Mouse (Mus musculus): Measurements from ENCODE around the gene Stt3b. TPM values are rescaled to one million over a fixed set of nuclear protein-coding genes. Genes with fewer than 3 reads are reported as not detected.
A peak's percentile ranks its signal among the peaks of the same experiment; 100 is the strongest.

Gene Stt3b
- polyA plus RNA-seq (2014; fragmentation: Nextera tagmentation; extraction: Ambion mirVana) = 126 and 128 TPM in 2 replicates

DNA sequence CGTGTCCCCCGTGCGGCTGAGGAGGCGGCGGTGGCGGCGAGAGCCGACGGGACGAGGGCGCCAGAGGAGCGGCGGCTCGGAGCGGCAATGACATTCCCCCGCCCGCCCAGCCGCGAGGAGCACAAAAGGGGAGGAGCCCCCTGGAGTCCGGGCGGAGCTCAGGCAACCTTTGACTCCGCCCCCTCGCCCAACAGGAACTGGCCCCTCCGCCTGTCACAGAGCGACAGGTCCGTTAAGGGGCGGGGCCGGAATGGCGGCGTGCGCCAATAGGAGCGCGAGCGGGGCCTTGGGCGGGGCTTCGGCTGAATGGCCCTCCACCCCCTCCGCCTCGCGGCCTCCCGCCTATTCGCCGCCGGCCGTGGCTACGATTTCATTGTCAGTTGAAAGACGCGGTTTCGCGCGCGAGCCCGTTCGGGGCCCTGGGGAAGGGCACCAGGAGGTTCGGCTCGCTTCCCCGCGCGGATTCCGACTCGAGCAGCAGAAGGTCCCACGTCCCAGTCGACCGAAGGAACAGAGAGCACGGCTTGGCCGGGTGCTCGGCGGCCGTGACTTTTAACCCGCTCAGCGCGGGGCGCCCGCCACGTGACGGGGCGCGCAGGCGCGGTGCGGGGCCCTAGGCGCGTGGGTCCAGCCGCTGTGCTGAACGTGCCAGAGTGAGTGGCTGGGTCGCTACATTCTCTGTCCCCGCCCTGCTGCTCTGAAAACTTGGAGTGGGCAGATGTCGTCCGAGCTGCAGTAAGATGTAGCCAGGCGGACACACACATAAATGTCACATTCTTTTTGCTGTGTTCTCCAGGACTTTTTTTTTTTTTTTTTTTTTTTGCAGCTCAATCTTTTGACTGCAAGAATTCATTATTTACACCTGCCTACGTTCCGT lies at the start of gene Stt3b:
Stt3b (minus strand) TSS at position 76 of the 877 bp plus-strand sequence.
- DNase-seq (peak; percentile 100), ATAC-seq (ENCODE audit: insufficient read depth) (peak; percentile 92)
- no peaks in the 10 kb centered on the region for H3K36me3 ChIP-seq (ENCODE audit: insufficient read depth)
- peak; percentile 32 for TF ChIP-seq CTCF (IDR thresholded peaks at IDR 0.05; ENCODE audit: low read depth)
- H3K9ac ChIP-seq = peak within 1 kb of the TSS; percentile 98
- H3K27me3 ChIP-seq (ENCODE audit: insufficient read depth, low read length) = no peaks in the 10 kb centered on the region
- H3K27ac ChIP-seq (ENCODE audit: low read depth) = peak within 1 kb of the TSS; percentile 98
- WGBS = under 1% methylated on average over 91 of the region's 91 CpGs
- H3K4me2 ChIP-seq = peak within 1 kb of the TSS; percentile 77
- peak within 1 kb of the TSS; percentile 98 for H3K4me3 ChIP-seq (ENCODE audit: low read depth, low read length)
- peaks cover 9% of the 10 kb centered on the region for H3K4me1 ChIP-seq (ENCODE audit: insufficient read depth)
- H3K9me3 ChIP-seq (ENCODE audit: low read depth, low read length) = no peaks in the 10 kb centered on the region

GRCm38 (mm10) chr9:115358421-115358820 lies 48.2 kb upstream of the Stt3b start:
- 87% methylated on average over 2 of the region's 2 CpGs for WGBS
- no peak overlapping the region for H3K4me3 ChIP-seq (ENCODE audit: low read depth, low read length)
- no peaks in the 10 kb centered on the region for H3K27me3 ChIP-seq (ENCODE audit: insufficient read depth, low read length)
- H3K4me1 ChIP-seq (ENCODE audit: insufficient read depth) = peaks cover 3% of the 10 kb centered on the region; the same call in 1 of the 2 replicates
- no peaks in the 10 kb centered on the region for H3K9me3 ChIP-seq (ENCODE audit: low read depth, low read length)
- no peak overlapping the region for H3K4me2 ChIP-seq
- H3K9ac ChIP-seq = no peak overlapping the region
- H3K36me3 ChIP-seq (ENCODE audit: insufficient read depth) = no peaks in the 10 kb centered on the region
- ATAC-seq (ENCODE audit: insufficient read depth) = no peak
- no peak for DNase-seq
- no peak for TF ChIP-seq CTCF (IDR thresholded peaks at IDR 0.05; ENCODE audit: low read depth)
- no peak overlapping the region for H3K27ac ChIP-seq (ENCODE audit: low read depth)

DNA sequence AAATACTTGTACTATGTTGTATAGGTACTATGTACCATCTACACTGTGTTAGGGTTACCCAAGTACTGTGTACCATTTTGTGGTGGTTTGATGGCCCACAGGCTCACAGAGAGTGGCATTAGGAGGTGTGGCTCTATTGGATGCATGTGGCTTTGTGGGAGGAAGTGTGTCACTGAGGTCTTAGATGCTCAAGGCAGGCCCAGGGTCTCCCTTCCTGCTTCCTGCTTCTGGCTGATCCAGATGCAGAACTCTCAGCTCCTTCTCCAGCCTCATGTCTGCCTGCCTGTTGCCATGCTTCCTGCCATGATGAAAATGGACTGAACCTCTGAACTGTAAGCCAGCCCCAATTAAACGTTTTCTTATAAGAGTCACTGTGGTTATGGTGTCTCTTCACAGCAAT lies 47.8 kb upstream of the Stt3b start:
- Histone ChIP-seq H3K9me3 (ENCODE audit: low read depth, low read length) (no peaks in the 10 kb centered on the region), H3K27me3 (ENCODE audit: insufficient read depth, low read length) (no peaks in the 10 kb centered on the region), H3K36me3 (ENCODE audit: insufficient read depth) (no peaks in the 10 kb centered on the region), H3K4me1 (ENCODE audit: insufficient read depth) (peaks cover 3% of the 10 kb centered on the region; the same call in 1 of the 2 replicates), H3K4me3 (ENCODE audit: low read depth, low read length) (no peak overlapping the region), H3K4me2 (no peak overlapping the region), H3K9ac (no peak overlapping the region), H3K27ac (ENCODE audit: low read depth) (no peak overlapping the region)
- TF ChIP-seq CTCF (IDR thresholded peaks at IDR 0.05; ENCODE audit: low read depth) = no peak
- WGBS = 88% methylated on average over 1 of the region's 1 CpGs
- ATAC-seq (ENCODE audit: insufficient read depth) (no peak), DNase-seq (no peak)

GRCm38 (mm10) chr9:115356731-115357458 lies 46.7 kb upstream of the Stt3b start:
- Histone ChIP-seq H3K27ac (ENCODE audit: low read depth) (peak overlapping the region; percentile 55; the same call in 1 of the 2 replicates), H3K4me3 (ENCODE audit: low read depth, low read length) (no peak overlapping the region), H3K36me3 (ENCODE audit: insufficient read depth) (no peaks in the 10 kb centered on the region), H3K27me3 (ENCODE audit: insufficient read depth, low read length) (no peaks in the 10 kb centered on the region), H3K4me1 (ENCODE audit: insufficient read depth) (peaks cover 3% of the 10 kb centered on the region; the same call in 1 of the 2 replicates), H3K9ac (no peak overlapping the region), H3K4me2 (peak overlapping the region; percentile 16), H3K9me3 (ENCODE audit: low read depth, low read length) (no peaks in the 10 kb centered on the region)
- 38% methylated on average over 19 of the region's 19 CpGs for WGBS
- ATAC-seq (ENCODE audit: insufficient read depth) (peak; percentile 86), DNase-seq (peak; percentile 66)
- TF ChIP-seq CTCF (IDR thresholded peaks at IDR 0.05; ENCODE audit: low read depth) = no peak

- no peaks in the 10 kb centered on the region for H3K27me3 ChIP-seq (ENCODE audit: insufficient read depth, low read length)
- H3K4me2 ChIP-seq = no peak overlapping the region; the same call in 1 of the 2 replicates
- H3K36me3 ChIP-seq (ENCODE audit: insufficient read depth) = no peaks in the 10 kb centered on the region
- peaks cover 3% of the 10 kb centered on the region; the same call in 1 of the 2 replicates for H3K4me1 ChIP-seq (ENCODE audit: insufficient read depth)
- no peak overlapping the region for H3K27ac ChIP-seq (ENCODE audit: low read depth)
- no peak overlapping the region for H3K4me3 ChIP-seq (ENCODE audit: low read depth, low read length)
- ATAC-seq (ENCODE audit: insufficient read depth) = peak; percentile 39; the same call in 1 of the 2 replicates
- DNase-seq = peak; percentile 37
- no peak overlapping the region for H3K9ac ChIP-seq
- no peaks in the 10 kb centered on the region for H3K9me3 ChIP-seq (ENCODE audit: low read depth, low read length)
- 25% methylated on average over 5 of the region's 5 CpGs for WGBS
- TF ChIP-seq CTCF (IDR thresholded peaks at IDR 0.05; ENCODE audit: low read depth) = no peak
Observed at GRCm38 (mm10) chr9:115355972-115356371, 45.8 kb upstream of the Stt3b start.

DNA sequence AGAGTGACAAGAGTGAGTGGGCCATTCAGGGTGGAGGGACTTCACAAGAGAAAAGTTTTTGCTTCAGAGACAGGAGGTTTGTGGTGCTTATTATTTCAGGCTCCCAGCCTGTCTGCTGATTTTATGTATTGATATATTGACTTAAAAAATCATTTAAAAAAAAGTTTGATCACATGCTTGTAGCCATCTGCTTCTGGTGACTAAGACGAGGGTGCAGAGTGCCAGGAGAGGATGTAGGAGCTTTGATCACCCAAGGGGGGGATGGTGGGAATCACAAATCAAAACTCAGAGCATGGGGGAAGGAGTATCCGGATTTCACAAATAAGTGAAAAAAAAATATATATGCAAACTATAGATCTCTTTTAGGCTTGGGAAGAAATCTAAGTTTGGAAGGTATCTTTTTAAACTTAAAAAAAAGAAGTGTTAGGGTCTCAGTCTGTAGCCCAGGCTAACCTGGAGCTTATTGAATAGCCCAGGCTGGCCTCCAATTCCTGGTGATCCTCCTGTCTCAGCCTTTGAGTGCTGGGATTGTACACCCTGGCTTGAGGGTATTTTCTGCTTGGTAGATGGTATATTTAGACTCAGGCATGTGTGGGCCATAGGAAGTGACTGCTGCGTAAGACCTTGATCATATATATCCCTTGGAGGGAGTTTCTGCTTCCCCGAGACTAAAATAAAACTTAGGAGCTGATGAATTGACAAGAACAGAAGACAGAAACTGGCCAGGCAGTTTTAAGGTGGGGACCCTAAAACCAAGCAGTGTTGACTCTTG lies 39.7 kb upstream of the Stt3b start:
- no peak overlapping the region for H3K4me2 ChIP-seq
- no peaks in the 10 kb centered on the region for H3K27me3 ChIP-seq (ENCODE audit: insufficient read depth, low read length)
- TF ChIP-seq CTCF (IDR thresholded peaks at IDR 0.05; ENCODE audit: low read depth) = no peak
- 71% methylated on average over 4 of the region's 4 CpGs for WGBS
- ATAC-seq (ENCODE audit: insufficient read depth) = no peak
- no peak overlapping the region for H3K4me3 ChIP-seq (ENCODE audit: low read depth, low read length)
- H3K9ac ChIP-seq = no peak overlapping the region
- no peak overlapping the region for H3K27ac ChIP-seq (ENCODE audit: low read depth)
- H3K36me3 ChIP-seq (ENCODE audit: insufficient read depth) = no peaks in the 10 kb centered on the region
- no peaks in the 10 kb centered on the region for H3K9me3 ChIP-seq (ENCODE audit: low read depth, low read length)
- 0 out of 2 replicates have a peak, but pooled peaks cover 3% of the 10 kb centered on the region for H3K4me1 ChIP-seq (ENCODE audit: insufficient read depth)
- no peak for DNase-seq

Data from lung, embryonic 14.5 days (tissue).